Mouse (Mus musculus): ENCODE results near the gene Ifnar1.

Ifnar1 gene

DNA sequence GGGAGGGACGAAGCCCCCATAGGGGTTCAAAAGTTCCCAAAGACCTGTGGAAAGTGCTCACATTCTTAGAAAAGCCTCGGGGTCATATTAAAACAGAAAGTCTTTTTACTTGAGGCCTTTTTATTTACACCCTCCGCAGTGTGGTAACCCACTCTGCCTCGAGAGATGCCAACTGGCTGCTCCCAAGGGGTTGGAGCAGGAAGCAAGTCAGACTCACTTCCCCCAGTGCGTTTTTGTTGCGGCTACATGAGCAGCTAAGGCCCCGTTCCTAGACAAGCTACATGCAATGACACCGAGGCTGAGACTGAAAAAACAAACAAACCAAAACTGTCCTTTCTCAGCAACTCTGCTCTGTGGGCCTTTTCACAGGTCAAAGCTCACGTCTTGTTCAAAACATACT, 53.5 kb downstream of the Ifnar1 start:
- DNase-seq (ENCODE audit: low read depth, low spot score) = no peak

DNA sequence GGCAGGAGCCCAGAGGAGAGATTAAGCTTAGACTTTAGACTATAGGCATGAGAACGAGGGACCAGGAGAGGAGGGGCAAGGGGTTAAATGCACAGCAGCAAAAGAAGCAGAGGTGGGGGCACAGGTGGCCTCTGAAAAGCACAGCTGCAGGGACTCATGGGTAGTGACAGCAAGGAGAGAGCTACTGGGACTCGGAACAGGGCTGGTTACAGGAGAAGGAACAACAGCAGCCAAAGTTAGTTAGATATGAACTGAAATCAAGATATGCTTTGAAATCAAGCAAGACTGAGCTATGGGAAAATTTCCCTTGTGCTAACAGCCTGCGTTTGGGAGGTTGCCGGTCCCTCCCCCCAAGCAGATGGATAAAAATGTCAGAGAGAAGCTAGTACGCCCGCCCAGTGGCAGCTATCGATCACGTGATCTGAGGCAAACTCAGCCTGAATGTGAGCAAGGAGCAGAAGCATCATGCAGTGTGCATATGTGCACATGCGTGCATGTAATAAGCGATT, 56.6 kb downstream of the Ifnar1 start:
- no peak for DNase-seq (ENCODE audit: low read depth, low spot score)

DNA sequence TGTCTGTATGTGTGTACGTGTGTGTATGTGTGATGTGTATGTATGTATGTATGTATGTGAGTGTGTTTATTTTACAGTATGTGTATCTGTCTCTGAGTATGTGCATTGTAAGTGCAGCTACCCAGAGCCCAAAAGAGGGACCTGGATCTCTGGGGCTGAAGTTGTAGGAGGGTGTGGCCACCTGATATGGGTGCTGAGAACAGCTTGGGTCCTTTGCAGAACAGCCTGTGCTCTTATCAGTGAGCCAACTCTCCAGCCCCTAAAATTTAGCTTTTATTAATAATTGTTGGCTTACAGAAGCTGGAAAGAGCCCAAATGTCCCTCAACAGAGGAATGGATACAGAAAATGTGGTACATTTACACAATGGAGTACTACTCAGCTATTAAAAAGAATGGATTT, 58.6 kb downstream of the Ifnar1 start:
- DNase-seq (ENCODE audit: low read depth, low spot score) = no peak

DNA sequence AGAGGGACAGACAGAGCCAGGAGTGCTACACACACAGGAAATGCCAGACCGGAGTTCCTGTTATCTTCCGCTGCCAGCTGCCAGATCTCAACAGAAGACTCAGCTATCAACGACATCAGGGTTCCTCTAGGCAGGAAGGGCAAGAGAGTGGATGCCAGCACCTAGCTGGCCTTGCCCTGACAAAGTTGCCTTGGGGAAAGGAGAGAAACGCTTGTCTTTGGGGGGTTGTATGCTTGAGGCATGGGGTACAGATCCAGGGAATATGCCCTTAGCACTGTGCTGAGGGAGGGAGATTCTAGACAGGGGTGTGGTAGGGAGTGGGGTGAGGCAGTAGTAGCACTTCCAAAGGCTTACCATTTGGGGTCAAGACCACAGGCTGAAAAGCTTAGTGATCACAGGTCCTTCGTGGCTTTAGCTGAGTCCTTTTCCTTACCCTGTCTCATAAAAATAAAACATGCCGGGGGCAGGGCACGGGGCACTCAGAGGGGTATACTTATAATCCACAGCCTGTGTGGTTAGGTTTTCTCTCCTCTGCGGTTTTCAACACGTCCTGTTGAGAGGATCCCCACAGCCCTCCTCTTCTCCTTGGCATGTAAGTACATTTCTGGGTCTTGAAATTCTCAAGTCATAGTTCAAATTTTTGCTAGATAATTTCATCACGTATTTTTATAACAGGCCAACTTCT, 60.7 kb downstream of the Ifnar1 start:
- no peak for DNase-seq (ENCODE audit: low read depth, low spot score)

DNA sequence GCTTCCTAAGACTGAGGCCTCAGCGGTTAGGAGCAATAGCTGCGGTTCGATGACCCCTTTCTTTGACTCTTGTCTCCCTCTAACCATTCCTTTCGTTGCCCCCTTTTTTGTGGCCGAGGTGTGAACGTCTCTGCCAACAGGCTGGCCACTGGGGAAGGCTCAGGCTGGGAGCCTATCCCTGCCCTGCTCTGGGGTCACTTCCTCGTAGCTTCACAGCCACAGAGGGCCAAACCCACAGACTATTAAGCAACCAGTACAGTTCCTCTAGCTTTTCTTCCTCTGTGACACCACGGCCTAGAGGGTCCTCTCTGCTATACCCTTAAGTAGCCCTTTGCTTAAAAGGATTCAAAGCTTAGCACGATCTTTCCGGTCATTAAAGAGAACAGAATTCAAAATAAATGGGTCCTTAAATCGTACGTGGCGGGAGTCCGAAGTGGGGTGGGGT, 61.4 kb downstream of the Ifnar1 start:
- DNase-seq (ENCODE audit: low read depth, low spot score) = no peak

DNA sequence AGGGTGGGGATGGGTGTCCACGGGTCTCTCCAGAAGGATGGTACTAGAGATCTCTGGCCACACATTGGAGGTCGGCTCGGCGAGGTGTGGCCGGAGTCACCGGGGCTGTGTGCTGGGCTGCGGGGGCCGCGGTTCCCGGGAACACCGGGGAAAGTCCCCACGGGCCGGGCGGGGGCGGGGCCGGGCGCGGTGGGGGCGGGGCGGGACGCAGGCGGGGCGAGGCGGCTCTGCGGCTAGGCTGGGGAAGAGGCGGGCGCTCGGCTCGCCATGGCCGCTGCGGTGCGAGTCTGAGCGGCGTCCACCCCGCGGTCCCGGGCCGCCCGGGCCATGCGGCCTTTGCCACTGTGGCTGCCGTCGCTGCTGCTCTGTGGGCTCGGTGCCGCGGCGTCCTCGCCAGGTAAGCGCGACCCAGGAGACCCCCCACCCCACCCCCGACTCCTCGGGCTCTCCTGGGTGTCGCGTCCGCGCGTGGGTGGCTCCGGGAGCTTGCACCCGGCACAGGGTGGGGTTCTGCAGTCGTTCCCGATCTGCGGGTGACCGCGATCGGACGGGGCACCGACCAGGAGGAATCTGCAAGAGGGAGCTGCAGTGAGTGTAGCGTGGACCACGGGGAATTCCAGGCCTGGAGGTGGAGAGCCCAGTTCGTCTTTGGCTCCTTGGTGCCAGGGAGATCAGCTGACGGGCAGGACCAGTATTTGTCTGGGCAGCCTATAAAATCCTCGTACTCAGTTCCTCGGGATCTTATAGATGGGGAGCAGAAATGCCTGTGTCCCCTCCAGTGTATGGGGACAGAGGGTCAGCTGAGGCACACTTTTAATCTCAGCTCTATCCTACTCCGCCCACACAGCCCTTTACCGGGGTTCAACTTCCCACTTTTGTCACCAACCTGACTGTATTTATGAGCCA, 62.1 kb downstream of the Ifnar1 start, which contains the start of gene Ifngr2:
Ifngr2 (plus strand) TSS at position 237 of the 906 bp plus-strand sequence.
- DNase-seq (ENCODE audit: low read depth, low spot score) = peak; percentile 41

DNA sequence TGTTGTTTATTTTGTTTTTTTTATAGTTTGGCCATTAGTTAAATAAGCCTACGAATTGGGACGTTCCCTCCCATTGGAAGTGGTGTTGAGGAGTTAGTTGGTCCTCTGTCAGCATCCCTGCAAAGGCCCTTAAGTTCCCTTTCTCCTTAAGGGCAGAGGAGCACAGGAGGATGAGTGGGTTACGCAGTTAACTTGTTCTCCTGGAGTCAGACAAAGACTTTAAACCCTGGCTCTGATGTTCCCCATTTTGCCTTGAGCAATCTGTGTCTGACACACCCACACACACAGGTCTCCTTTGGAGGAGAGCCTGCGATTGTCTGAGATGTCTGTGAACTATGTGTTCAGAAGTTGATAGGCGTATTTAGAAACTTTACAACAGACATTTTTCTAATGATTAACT, 62.9 kb downstream of the Ifnar1 start:
- DNase-seq (ENCODE audit: low read depth, low spot score) = no peak

DNA sequence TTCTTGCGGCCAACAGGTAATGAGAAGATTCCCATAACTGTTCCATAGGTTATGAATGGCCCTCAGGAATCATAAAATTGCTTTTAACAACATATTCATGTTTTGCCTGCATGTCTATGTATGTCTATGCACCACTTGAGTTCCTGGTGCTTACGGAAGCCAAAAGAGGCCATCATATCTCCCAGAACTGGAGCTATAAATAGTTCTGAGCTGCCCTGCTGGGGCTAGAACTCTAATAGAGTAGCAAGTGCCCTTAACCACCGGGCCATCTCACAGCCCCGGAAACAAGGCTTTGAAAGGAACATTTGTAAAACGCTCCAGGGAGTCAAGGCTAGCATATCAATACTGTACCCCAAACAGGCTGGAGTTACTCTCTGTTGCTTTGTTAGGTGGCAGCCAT, 63.5 kb downstream of the Ifnar1 start:
- no peak for DNase-seq (ENCODE audit: low read depth, low spot score)

DNA sequence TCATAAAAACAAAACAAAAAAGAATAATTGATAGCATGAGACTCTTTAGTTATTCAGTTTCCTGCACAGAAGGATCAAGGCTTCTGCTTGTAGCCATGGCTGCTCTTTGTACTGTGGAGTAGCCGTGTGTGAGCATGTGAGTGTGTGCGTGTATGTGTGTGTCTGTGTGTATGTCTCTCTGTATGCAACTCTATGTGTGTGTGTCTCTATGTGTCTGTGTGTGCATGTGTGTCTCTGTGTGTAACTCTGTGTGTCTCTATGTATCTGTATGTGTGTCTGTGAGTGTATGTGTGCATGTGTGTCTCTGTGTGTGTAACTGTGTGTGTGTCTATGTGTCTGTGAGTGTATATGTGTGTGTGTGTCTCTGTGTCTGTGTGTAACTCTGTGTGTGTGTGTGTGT, 64.0 kb downstream of the Ifnar1 start:
- no peak for DNase-seq (ENCODE audit: low read depth, low spot score)

DNA sequence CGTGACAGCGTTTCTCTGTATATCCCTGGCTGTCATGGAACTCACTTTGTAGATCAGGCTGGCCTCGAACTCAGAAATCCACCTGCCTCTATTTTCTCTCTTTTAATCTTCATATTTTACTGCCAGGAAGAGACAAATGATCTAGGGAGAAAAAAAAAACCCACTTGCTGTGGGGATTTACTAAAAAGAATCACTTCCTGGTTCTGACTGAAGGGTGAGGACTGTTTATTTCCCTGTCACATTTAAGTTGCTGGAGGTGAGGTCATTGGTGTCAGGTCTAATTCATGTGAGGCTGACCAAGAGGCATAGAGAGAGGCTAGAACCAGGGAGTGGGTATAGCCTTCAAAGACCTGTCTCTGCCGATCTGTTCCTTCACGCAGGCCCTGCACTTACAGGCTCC, 64.6 kb downstream of the Ifnar1 start:
- DNase-seq (ENCODE audit: low read depth, low spot score) = no peak

DNA sequence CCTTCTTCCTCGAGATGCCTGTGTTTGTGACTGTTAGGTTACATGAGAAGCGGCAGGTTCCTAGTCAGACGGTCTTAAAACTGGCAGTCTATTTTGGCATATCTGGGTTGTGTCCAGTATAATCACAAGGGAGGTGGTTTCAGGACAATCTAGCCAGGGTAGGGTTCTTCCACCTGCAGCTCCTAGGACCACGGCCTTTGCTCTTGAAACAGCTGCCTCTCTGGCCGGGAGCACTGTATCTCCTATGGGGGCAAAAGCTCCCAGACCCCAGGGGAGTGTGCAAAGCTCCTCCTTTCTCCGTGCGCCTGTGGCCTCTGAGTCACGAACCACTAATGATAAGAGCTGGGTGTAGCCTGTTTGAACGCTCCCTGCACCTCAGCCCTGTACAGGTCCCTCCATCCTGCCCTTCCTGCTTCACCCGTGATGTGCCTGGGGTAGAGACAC, 66.1 kb downstream of the Ifnar1 start:
- no peak for DNase-seq (ENCODE audit: low read depth, low spot score)

DNA sequence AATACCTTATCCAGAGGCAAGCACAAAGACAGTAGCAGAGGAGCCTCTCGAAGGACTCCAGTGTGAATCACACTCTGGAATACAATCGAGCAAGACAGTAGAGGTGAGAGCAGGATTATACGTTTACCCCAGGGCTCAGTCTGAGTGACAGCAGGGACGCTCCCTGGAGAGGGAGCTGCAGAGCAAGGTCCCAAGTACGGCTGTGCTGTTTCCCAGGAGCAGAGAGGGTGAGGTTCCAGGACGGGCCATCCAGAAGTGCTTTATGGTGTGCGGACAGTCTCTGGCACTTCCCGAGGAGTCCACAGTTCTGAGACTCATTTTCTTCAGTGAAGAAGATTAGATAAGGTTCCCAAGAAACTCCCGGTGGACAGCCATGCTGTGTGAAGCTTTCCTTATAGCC, 67.0 kb downstream of the Ifnar1 start:
- no peak for DNase-seq (ENCODE audit: low read depth, low spot score)

DNA sequence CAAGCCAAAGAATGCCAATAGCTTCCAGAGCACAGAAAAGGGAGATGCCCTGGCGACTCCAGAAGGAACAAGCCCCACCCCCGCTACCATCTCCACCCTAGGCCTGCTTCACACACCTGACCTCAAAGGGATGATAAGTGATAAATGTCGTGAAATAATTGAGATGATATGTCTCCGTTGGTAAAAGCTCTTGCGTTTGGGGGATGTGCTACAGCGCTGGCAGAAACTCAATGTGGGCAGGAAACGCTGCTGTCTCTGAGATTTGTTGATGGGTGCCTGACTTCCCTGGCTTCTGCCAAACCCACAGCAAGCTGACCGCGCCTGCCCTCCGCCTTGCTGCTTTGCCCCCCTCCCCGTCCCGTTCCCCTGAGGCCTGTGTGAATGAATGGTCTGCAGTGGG, 68.6 kb downstream of the Ifnar1 start:
- no peak for DNase-seq (ENCODE audit: low read depth, low spot score)

DNA sequence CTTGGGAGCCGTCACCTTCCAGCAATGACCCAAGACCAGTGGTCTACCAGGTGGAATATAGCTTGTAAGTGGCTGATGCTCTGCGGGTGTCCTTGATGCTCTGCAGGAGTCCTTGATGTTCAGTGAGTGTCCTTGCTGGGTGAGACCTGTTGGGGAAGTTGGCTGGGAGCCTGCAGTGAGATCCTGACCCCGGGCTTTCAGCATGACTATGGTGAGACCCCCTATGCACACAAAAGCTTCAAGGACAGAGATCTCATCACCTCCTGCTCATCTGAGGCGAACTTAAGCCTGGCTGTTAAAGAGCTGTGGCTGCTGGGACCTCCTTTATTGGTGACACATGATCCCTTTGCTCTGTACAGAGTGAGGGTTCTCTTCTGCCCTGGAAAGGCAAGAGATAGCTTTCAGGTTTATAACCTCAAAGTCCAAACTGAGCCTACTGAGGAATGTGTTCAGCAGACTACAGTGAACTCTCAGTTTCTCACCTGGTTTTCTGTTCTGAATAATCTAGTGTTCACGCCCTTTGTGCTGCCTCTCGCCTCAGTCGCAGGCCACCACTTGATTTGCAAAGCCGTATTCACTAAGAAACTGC, 70.1 kb downstream of the Ifnar1 start:
- DNase-seq (ENCODE audit: low read depth, low spot score) = no peak

DNA sequence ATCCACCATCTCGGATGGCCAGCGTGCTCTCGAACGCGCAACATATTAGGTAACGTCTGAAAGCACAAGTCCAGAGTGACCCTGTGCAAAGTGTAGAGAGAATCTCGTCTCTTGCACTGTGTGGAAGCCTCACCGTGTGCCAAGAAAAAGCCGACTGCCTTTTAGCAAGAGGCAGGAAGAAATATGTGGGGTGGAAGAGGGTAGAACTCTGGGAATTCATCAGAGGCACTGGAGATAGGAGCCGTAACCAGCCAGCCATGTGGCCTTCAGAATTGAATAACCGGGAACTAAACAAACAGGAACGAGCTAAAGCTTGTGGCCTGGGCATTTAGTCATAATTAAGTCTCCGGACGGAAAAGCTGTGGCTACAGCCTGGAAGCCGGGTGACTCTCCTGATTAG, 71.6 kb downstream of the Ifnar1 start:
- DNase-seq (ENCODE audit: low read depth, low spot score) = no peak
